Mouse (Mus musculus) urinary bladder, adult 2 months (tissue): Measurements from ENCODE around the gene Vipr1. TPM values are rescaled to one million over a fixed set of nuclear protein-coding genes. Genes with fewer than 3 reads are reported as not detected.

Source experiments
- DNase-seq: peaks from one replicate; pipeline ENCODE4 v3.0.0; 2022; ENCODE audit warnings: low spot score
- polyA plus RNA-seq: library from polyadenylated mRNA; depleted of rRNA; stranded (reverse); fragments of >200 nt; gene quantifications from 2 replicates; pipeline ENCODE4 v1.2.3, GENCODE M21; 2012

Gene Vipr1
- polyA plus RNA-seq, 1 experiment: 2.6 TPM

DNA sequence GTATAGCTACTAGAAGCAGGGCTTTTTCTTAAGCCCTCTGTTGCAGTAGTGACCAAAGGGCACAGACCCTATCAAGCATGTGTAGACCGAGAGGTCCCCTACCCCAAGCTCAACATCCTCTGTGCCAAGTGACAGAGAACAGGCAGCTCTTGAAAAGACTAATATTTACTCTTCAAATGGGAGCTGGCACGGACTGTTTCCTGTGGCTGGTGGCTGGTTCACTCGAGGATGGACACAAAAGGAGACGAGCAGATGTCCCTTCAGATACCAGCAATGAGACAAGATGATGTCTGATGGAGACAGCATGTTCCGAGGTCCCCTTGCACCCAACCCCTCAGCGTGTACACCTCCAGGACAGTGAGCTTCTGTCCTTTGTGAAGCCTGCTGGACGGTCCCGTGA, 35.0 kb downstream of the Vipr1 start:
- no peak for DNase-seq

DNA sequence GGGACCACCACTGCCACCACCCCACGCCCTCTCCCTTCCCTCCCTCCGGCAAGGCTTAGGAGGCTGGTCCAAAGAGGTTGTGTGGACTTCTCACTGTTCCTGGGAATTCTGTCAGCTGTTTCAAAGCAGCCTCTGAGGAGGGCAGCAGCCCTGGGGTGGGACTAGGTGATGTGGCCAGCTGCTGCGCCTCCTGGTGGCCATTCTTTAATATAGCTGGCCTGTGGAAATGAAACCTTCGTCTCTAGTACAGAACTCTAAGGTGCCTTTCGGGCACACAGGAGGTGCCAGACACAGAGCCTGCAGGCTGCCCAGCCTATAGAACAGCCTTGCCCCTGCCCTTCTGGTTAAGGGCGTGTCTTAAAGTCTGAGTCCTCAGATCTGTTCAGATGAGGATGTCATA, 37.0 kb downstream of the Vipr1 start:
- no peak for DNase-seq

DNA sequence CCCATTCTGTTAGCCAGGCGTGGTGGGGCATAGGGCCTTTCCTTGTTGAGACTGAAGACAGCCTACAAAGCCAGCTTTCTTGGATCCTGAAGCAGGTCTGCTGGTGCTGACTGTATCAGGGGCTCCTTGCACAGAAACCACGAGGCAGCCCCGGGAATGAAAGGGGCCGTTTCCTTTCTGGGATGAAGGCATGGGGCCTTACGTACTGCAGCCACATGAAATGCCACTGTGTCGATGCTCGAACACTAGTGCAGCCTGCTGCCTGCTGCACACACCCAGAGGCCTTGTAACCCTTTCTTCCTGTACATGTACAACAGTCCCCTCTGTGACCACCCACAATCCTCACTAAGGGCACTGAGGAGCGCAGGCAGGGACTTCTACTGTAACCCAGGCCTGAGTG, 38.7 kb downstream of the Vipr1 start:
- DNase-seq: no peak

DNA sequence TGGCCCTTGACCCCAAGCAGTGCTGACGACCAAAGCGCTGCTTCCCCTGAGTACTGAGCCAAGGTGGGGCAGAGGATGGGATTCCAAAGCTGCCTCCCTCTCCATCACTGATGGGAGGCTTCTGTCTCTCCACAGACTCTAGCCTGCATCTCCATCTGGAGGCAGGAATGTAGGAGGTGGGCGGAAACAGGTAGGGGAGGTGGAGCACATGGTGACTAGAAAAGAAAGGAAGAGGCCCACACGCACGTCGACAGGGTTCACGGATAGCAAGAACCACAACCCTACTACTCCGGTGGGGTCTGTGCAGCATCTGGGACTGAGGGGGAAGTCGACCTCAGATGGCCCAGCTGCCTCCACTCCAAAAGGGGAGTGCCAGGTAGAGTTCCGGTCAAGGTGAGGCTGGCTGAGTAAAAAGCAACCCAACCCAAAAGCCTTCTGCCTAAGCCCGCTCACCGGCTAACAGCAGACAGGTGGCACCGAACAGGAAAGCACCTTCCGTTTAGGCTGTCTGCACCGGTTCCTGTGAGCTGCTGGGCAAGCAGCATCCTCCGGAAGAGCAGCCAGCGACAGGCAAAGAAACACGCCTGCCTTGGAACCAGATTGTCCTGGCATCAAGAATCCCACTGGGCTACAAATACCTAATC, 39.6 kb downstream of the Vipr1 start:
- DNase-seq: no peak

DNA sequence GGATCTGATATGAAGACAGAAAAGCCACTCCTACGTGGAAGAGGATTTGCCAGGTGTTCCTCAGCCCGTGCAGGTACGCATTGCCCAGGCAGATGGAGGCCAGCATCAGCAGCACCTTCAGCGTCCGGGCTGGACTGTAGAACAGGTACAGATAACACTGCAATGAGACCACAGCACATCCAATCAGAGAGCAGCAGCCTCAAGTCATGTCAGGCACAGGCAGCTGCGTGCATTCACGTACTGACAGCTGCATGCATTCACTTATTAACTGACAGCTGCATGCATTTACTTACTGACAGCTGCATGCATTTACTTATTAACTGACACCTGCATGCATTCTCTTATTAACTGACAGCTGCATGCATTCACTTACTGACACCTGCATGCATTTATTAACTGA, 42.2 kb downstream of the Vipr1 start:
- DNase-seq: no peak

DNA sequence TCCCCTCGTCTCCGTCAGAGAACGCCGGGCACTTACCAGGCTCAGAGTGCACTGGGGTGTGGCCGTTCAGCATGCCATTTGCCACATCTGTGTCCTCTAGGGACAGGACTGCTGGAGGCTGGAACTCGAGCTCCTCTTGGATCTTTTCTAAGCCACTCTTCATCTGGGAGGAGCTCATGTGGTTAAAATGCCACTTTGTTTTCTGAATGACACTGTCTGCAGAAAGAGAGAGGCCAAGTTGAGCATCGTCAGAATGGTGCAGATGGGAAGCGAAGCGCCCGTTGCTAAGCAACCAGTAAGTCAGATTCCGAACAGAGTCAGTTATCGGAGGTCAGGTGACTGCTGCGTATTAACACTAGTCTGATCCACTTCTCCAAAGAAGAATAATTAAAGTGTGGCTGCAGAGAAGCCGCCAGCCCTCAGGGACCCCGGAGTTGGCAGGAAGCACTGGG, 47.7 kb downstream of the Vipr1 start:
- no peak for DNase-seq

DNA sequence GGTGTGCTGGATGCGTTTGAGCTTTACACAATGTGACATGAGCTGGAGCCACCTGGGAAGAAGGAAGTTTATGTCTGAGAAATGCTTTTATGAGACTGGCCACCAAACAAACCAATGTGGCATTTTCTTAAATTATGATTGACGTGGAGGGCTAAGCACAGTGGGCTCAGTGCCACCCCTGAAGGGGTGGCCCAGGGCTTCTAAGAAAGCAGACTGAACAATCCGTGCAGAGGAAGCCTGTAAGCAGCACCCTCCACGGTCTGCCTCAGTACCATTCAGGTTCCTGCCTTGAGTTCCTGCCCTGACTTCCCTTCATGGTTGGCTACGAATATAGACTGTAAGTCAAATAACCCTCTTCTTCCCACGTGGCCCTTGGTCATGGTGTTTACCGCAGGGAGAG, 48.2 kb downstream of the Vipr1 start:
- no peak for DNase-seq

DNA sequence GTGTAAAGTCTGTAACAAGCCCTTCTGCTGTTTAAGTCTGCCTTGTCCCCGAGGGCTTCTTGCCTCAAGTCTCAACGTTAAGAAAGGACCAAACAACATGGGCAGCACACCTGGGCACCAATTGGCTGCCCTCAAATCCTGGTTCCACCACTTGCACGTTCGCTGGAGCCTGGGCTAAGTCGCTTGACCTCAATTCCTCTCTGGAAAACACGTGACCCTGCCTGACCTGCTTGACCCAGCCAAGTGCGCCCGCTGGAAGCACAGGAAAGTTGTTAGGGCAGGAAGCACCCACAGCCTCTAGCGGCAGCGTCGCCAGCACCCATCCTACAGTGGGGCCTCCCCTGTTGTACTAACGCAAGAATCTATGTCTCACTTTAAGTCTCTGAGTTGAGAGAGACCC, 52.2 kb downstream of the Vipr1 start:
- DNase-seq: no peak

DNA sequence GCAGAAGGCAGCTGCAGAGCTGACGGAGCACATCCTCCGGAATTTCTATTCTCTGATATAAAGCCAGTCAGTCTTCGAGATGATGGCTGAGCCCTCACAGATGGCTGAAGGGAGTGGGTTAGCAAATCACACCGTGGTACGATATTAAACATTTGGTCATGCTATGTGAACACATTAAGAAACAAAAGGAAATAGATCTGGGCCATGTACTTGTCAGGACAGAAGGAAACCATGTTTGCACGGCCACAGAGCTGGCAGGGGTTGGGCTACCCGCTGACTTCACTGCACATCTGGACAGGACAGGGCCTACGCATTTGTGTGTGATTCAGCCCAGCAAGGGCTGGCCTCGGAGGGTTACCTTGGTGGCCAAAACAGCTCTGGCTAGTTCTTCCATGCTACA, 54.1 kb downstream of the Vipr1 start:
- no peak for DNase-seq

DNA sequence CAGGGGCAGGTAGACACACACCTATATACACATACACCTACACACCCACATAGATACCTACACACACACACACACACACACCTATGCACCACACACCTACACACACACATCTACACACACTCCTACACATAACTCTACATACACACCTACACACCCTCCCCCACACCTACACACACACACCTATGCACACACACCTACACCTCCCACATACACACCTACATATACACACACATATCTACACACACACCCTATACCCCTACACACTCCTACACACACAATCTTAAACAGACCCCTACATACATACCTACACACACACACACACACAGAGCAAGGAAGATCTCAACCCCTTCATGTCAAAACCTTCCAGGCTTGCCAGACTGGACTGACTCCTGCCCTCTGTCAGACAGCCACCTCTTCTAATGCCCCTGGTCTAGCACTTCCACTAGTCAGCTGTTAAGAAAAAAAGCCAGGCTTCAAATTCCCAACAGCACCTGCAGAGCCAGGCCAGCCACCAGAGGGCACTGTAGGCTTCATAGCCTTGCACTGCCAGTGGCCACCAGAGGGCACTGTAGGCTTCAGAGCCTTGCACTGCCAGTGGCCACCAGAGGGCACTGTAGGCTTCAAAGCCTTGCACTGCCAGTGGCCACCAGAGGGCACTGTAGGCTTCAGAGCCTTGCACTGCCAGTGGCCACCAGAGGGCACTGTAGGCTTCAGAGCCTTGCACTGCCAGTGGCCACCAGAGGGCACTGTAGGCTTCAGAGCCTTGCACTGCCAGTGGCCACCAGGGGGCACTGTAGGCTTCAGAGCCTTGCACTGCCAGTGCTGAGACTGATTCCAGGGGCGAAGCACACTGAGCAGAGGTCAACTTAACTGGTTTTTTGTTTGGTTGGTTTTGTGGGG, 54.9 kb downstream of the Vipr1 start:
- peak; percentile 37 for DNase-seq

DNA sequence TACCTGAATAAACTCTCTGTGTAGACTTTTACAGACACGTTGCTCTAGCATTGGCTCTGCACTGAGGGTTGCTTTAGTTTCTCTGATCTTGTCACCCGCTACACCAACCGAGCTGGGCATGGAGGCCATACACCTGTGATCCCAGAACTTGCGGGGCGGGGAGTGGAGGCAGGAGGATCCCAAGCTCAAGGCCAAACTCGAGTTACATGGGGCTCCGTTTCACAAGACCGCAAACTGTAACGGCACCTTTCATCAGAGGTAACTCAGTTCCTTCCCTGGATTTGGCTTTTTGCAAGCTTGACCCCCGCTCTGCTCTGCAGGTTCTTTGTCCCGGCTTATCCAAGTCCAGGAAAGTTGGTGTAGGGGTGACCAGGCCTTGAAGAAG, 61.7 kb downstream of the Vipr1 start:
- DNase-seq: no peak

DNA sequence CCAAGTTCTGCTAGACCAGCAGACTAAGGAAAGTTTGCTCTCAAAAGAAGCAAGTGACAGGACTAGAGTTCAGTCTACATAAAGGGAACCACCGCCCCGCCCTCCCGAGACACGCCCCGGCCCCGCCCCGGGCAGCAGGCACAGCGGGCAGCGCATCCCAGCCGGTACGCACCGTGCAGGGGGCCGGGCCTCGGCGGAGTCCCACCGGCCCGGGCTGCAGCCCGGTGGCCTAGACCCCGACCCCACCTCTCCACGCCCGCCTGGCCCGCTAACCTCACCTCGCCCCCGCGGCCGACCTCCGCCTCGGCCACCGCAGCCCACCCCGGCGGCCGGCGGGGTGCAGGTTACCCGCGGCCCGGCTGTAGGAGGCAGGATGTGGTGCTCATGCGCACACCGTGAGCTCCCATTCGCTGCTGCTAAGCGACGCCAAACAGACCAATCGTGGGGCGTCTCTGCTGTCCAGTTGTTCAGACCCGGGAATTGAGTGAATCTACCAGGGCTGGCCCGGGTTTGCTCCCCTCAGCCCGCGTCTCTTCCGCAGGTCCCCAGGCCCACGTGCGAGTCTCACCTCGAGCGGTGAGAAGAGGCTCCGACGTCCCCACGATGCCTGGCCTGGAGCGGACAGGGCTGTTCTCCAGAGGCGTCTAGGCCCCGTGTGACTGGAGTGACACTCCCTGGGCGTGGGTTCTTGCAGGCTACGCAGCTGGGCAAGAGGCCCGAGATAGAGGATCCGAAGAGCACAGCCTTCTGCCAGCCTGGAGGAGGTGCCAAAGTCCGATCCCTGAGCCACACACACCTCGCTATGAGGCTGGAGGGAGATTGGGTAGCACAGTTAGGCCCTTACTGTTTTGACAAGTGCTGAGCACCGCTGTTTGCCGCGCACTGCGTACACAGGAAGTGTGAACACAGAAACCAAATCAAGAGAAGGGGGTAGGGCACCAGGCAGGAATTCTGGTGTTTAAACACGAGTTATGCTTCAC, 62.4 kb downstream of the Vipr1 start, which contains the start of gene Sec22c:
Gene Sec22c (minus strand): TSS at position 845 of the 980 bp plus-strand sequence.
- DNase-seq: peak; percentile 88

DNA sequence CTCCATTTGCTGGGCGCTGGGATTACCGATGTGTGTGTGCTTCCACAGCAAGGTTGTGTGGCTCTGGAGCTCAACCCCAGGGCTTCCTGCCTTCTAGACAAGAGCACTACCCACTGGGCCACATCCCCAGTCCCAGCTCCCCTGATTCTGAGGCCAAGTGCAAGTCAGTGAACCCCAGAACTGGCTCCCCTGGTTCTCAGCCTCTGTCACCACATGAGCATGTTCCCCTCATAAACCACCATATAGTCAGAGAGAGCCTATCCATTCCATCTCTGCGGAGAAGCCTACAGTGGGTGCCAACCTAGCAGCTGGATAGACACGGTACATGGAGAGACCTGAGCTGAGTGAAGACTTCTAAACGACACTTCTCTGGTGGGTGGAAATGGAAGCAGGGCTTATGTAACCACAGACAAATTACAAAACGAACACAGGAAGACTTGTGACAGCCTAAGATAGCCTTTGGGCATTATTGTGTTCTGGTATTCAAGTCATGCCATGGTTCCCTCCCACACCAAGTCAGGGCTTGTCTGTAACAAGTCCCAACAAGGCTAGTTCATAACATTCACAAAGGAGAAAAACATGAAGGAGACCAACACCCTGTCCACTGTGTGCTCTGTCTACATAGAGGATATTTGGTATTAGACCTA, 63.6 kb downstream of the Vipr1 start:
- DNase-seq: no peak

DNA sequence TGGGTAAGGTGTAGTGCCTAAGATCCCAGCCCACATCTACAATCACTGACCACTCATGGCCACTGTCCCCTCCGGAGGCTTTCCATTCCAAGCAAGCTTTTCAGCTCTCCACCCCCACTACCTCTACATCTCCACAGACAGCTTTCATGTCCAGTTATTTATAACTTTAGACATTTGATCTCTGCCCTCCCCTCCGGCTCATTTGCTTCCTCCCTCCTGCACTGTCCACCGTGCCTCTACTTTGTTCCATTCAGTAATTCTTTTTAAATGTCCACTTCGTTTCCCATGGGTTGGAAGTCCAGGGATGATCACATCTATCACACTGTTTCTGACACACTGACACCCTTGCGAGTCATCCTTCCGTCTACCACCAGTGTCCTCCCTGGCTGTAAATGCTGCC, 65.3 kb downstream of the Vipr1 start:
- no peak for DNase-seq

DNA sequence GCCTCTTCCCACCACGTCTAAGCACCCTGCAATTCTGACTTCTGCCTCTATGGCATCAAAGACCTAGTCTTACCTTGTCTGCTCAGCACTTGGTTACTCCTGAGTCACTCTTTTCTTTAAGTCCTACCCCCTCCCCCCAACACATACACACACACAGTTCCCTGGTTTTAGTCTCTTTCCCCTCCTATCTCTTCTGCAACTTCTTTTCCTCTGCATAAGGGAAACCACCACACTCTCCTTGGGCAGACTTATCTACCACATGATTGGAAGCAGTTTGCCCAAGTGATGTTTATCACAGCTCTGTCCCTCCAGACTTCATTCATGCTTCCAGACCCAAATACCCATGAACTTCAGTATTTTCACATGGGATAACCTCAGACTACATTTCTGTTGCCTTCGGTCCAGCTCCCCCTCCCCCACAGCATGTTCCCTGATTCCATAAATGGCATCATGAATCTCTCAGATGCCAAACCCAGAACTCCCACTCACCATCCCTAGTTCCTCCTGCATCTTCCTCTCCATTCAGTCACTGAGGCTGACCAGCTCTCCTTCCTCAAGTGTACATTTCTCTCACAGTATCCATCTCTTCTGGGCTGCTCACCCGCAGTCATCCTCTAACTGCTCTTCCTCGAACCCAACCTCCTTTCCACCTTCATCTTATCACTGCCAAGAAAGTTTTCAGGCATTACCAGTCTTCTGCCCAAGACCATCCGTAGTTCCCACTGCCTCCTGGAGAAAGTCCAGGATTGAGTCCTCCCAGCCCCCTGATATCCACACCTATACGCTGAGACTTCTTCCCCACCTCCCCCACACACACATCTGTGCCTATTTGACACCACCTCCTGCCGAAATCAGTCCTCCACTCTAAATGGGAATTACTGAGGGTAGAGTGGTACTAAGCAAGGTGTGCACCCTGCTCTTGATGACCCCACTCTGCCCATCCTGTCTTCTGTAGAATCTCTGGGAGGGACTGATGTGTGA, 66.3 kb downstream of the Vipr1 start:
- DNase-seq: no peak

DNA sequence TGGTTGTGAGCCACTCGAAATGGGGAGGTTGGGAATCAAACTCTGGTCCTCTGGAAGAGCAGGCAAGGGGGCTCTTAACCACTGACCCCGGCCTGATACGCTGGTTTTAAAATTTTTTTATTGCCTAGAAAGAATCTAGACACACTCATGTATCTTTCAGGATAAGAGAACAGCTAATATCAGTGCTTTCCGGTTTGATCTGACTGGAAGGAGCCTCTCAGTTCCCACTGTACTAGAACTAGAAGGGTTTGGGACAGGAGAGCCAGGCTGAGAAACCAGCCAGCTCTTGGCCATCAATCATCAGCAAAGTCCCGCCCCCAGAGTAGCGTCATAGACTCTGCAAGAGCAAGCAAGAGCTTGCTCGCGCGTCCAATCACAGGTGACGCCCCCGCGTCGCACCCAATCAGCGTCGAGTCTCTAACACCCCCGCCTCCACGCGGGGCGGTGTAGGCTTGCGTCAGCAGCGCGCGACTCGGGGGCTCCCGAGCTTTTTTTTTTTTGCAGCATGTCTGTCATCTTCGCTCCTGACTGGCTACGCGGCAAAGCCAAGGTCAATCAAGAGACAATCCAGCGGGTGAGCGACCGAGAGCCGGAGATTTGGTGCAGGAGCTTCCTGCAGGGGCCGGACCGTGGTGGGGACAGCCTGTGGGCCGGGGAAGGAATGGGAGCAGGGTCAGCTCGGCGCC, 67.5 kb downstream of the Vipr1 start, which contains the start of gene Ss18l2:
Gene Ss18l2 (plus strand): TSS at position 432 of the 686 bp plus-strand sequence.
- peak; percentile 75 for DNase-seq

DNA sequence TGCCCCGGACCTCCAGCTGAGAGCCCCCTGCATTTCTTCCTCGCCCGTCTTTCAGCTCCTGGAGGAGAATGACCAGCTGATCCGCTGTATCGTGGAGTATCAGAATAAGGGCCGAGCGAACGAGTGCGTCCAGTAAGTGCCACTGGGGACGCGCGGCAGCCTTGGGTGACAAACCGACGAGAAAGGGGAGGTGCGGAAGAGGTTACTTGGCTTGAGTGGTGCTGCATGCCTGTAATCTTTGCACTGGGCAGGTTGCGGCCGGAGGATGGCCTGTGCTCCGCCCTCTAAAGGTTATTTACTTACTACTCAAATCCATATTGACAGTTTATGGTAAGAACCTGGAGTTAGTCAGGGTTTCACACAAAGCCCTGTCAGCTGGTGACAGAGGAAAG, 68.1 kb downstream of the Vipr1 start:
- DNase-seq: peak; percentile 63

DNA sequence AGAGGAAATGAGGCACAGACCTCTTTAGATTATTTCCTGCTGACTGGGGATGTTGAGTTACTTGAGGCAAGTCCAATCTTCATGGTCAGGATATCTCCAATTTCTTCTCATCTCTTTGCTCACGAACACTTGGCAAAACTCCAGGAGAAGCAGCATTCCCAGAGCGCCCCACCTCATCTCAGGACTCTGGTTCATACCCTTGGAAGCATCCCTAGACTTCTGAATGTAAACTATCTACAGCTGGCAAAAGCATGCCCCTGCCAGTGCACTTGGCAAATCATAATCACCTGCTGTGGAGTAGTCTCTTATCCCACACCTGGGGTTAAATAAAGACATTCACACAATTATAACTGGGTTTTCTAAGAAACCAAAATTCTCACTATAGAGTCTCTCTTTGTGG, 74.5 kb downstream of the Vipr1 start:
- no peak for DNase-seq

DNA sequence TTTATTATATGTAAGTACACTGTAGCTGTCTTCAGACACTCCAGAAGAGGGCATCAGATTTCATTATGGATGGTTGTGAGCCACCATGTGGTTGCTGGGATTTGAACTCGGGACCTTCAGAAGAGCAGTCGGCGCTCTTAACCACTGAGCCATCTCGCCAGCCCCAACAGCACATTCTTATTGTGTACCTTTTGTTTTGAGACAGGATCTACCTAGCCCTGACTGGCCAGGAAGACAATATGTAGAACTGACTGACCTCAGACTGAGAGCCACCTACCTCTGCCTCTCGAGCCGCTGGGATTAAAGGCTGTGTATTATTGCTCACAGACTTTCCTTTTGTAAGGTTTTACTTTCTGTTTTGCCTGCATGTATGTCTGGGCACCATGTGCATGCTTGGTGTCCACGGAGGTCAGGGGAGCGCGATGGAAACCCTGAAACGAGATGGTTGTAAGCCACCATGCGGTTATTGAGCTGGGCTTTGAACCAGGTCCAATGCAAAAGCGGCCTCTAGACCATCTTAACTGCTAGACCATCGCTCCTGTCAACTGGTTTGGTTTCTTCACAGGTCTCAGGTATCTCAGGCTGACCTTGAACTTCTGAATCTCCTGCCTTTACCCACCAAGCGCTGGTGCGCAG, 75.7 kb downstream of the Vipr1 start:
- DNase-seq: no peak
